In genomic region chr19:46517529-46518351, GRCm38 (mm10) we compare ENCODE assay signal across 8 mouse cellular contexts. TPM values are rescaled to one million over a fixed set of nuclear protein-coding genes. Genes with fewer than 3 reads are reported as not detected.
A peak's percentile ranks its signal among the peaks of the same experiment; 100 is the strongest.
DNase-seq lines count a peak whose midpoint lies in the region; ATAC-seq and TF ChIP-seq lines count a peak whose summit lies in the region.

No protein-coding gene starts in this region.

- in situ Hi-C loops in CH12.LX (cut with MboI; ENCODE audit: low pct_ligation_motif_present, low pct_unique_long_range_greater_than_20kb, low sequenced_read_pairs): no loop called here

- peak overlapping the region; percentile 75 for H3K4me2 ChIP-seq in CH12.LX (ENCODE audit: insufficient read depth, low read depth, poor library complexity, severe bottlenecking)
- peak overlapping the region; percentile 34 for H3K4me2 ChIP-seq in hindbrain, embryonic 12.5 days (replicated peaks)
- H3K4me2 ChIP-seq in lung, postnatal 0 days (replicated peaks; ENCODE audit: low read depth, low read length): peak overlapping the region; percentile 43

- no peak for TF ChIP-seq CTCF in CH12.LX (conservative IDR thresholded peaks at IDR 0.05 in 1 of 2, IDR thresholded peaks at IDR 0.05 in 1 of 2; ENCODE audit: low read depth in 2 of 2, low read length in 2 of 2)
- no peak for TF ChIP-seq CTCF in lung, postnatal 0 days (IDR thresholded peaks at IDR 0.05)

- peak overlapping the region; percentile 4; the same call in 1 of the 2 replicates for H3K9ac ChIP-seq in CH12.LX (ENCODE audit: insufficient read depth, low read depth)
- H3K9ac ChIP-seq in hindbrain, embryonic 12.5 days: peak overlapping the region; percentile 55; the same call in 1 of the 2 replicates
- H3K9ac ChIP-seq in lung, postnatal 0 days (replicated peaks; ENCODE audit: low read depth): no peak overlapping the region

- H3K9me3 ChIP-seq in CH12.LX (replicated peaks; ENCODE audit: low read length): no peaks in the 10 kb centered on the region
- no peaks in the 10 kb centered on the region for H3K9me3 ChIP-seq in hindbrain, embryonic 12.5 days (replicated peaks)
- no peaks in the 10 kb centered on the region for H3K9me3 ChIP-seq in lung, postnatal 0 days (ENCODE audit: low read length)

- H3K4me3 ChIP-seq in CH12.LX (replicated peaks in 1 of 3; ENCODE audit: low read depth in 2 of 3, low read length in 2 of 3, poor library complexity in 1 of 3): no peak overlapping the region
- no peak overlapping the region for H3K4me3 ChIP-seq in hindbrain, embryonic 12.5 days
- no peak overlapping the region for H3K4me3 ChIP-seq in lung, postnatal 0 days (ENCODE audit: low read depth, low read length)

- dilution Hi-C loops in CH12.LX (cut with MboI; ENCODE audit: extremely low pct_ligation_motif_present, extremely low pct_unique_long_range_greater_than_20kb, low sequenced_read_pairs): no loop called here

- no peak for TF ChIP-seq POLR2A in CH12.LX (IDR thresholded peaks at IDR 0.05; ENCODE audit: low read depth, low read length)

- TF ChIP-seq EP300 in CH12.LX (IDR thresholded peaks at IDR 0.05; ENCODE audit: low read length): no peak
- TF ChIP-seq EP300 in lung, postnatal 0 days (IDR thresholded peaks at IDR 0.05): no peak

- intact Hi-C loops in left cerebral cortex, postnatal 4 days (cut with DNase I): no loop called here

- TF ChIP-seq RAD21 in CH12.LX (IDR thresholded peaks at IDR 0.05; ENCODE audit: low read depth, low read length): no peak

- no peaks in the 10 kb centered on the region for H3K27me3 ChIP-seq in CH12.LX (replicated peaks)
- H3K27me3 ChIP-seq in hindbrain, embryonic 12.5 days: no peaks in the 10 kb centered on the region
- no peaks in the 10 kb centered on the region for H3K27me3 ChIP-seq in lung, postnatal 0 days (replicated peaks; ENCODE audit: insufficient read depth, low read length)

- no peaks in the 10 kb centered on the region for H3K79me2 ChIP-seq in CH12.LX (replicated peaks; ENCODE audit: control insufficient read depth, extremely low read depth, insufficient read depth, poor library complexity, severe bottlenecking)

- H3K4me1 ChIP-seq in CH12.LX (ENCODE audit: control insufficient read depth in 1 of 2, insufficient read depth in 2 of 2): peaks cover 26 to 60% of the 10 kb centered on the region in 2 experiments
- H3K4me1 ChIP-seq in hindbrain, embryonic 12.5 days: peaks cover 34% of the 10 kb centered on the region
- peaks cover 14% of the 10 kb centered on the region; the same call in 1 of the 2 replicates for H3K4me1 ChIP-seq in lung, postnatal 0 days (ENCODE audit: insufficient read depth, low read depth, low read length)

- WGBS in hindbrain, embryonic 12.5 days: 29% methylated on average over 10 of the region's 14 CpGs
- 28% methylated on average over 12 of the region's 14 CpGs for WGBS in lung, postnatal 0 days

- peak overlapping the region; percentile 79 for H3K27ac ChIP-seq in CH12.LX (ENCODE audit: insufficient read depth, low read depth)
- H3K27ac ChIP-seq in hindbrain, embryonic 12.5 days: peak overlapping the region; percentile 74
- peak overlapping the region; percentile 74 for H3K27ac ChIP-seq in lung, postnatal 0 days (ENCODE audit: low read length)

- peaks cover 28 to 37% of the 10 kb centered on the region in 2 experiments for H3K36me3 ChIP-seq in CH12.LX (replicated peaks in 1 of 2; ENCODE audit: control insufficient read depth in 1 of 2, insufficient read depth in 1 of 2, low read length in 1 of 2)
- peaks cover 38% of the 10 kb centered on the region for H3K36me3 ChIP-seq in hindbrain, embryonic 12.5 days
- H3K36me3 ChIP-seq in lung, postnatal 0 days (ENCODE audit: insufficient read depth, low read length): peaks cover 33% of the 10 kb centered on the region

- peak; percentile 41 for ATAC-seq in hindbrain, embryonic 12.5 days (ENCODE audit: low FRiP score)
- ATAC-seq in lung, postnatal 0 days: peak; percentile 71

- peak; percentile 49 for DNase-seq in cerebellum, adult 9-11 months
- DNase-seq in cerebellum, adult 11 months: no peak
- no peak for DNase-seq in CH12.LX (ENCODE audit: extremely low read depth)
- peak; percentile 77 for DNase-seq in lung, postnatal 0 days (ENCODE audit: low spot score)
- no peak for DNase-seq in left cerebral cortex, postnatal 4 days
- no peak for DNase-seq in right cerebral cortex, postnatal 25 days
- no peak for DNase-seq in spleen, postnatal 14 days (ENCODE audit: low spot score in 2 of 2)

TF ChIP-seq in CH12.LX, 34 proteins besides CTCF, POLR2A, EP300 and RAD21:
- no peak for TF ChIP-seq USF1 (IDR thresholded peaks at IDR 0.05; ENCODE audit: low read depth, low read length)
- TF ChIP-seq TCF12 (IDR thresholded peaks at IDR 0.05; ENCODE audit: low read depth, low read length): 0 out of 2 replicates have a peak, but pooled peaks have one; percentile 10
- TF ChIP-seq IRF4 (IDR thresholded peaks at IDR 0.05; ENCODE audit: low read depth, low read length): no peak
TF ChIP-seq in CH12.LX: peak in this region for 1.

RNA-seq across cellular contexts. Expression of gene Trim8, which starts 16.2 kb away (rescaled TPM):
- total RNA-seq in CH12.LX (2012; rRNA removed) (11.0 and 12.0 TPM in 2 replicates), CH12.LX (2014; rRNA removed) (3.7 and 4.4 TPM in 2 replicates)
- polyA plus RNA-seq in CH12.LX (2012; ENCODE audit: insufficient read length, low read depth): 23.3 and 24.9 TPM in 2 replicates
- 41.8 and 44.7 TPM in 2 replicates for polyA plus RNA-seq in hindbrain, embryonic 12.5 days (2016; fragmentation: Nextera tagmentation; extraction: Ambion mirVana)
- 34.1 and 34.8 TPM in 2 replicates for polyA plus RNA-seq in lung, postnatal 0 days (2015; fragmentation: Nextera tagmentation; extraction: Ambion mirVana)
- total RNA-seq in left cerebral cortex, postnatal 4 days (2021): 100 to 1,000 TPM; 113 to 119 TPM

RNA-seq across cellular contexts. Expression of gene Arl3, which starts 55.3 kb away (rescaled TPM):
- total RNA-seq in CH12.LX (2012; rRNA removed) (38.4 and 46.5 TPM in 2 replicates), CH12.LX (2014; rRNA removed) (23.7 and 24.1 TPM in 2 replicates)
- polyA plus RNA-seq in CH12.LX (2012; ENCODE audit: insufficient read length, low read depth): 40.4 and 45.3 TPM in 2 replicates
- polyA plus RNA-seq in hindbrain, embryonic 12.5 days (2016; fragmentation: Nextera tagmentation; extraction: Ambion mirVana): 190 and 196 TPM in 2 replicates
- polyA plus RNA-seq in lung, postnatal 0 days (2015; fragmentation: Nextera tagmentation; extraction: Ambion mirVana): 52.6 and 70.9 TPM in 2 replicates
- total RNA-seq in left cerebral cortex, postnatal 4 days (2021): 100 to 1,000 TPM; 102 to 107 TPM

RNA-seq across cellular contexts. Expression of gene Sfxn2, which starts 55.4 kb away (rescaled TPM):
- total RNA-seq in CH12.LX (2012; rRNA removed) (8.5 and 9.4 TPM in 2 replicates), CH12.LX (2014; rRNA removed) (5.9 and 6.8 TPM in 2 replicates)
- polyA plus RNA-seq in CH12.LX (2012; ENCODE audit: insufficient read length, low read depth): 11.1 and 11.8 TPM in 2 replicates
- 14.6 and 15.0 TPM in 2 replicates for polyA plus RNA-seq in hindbrain, embryonic 12.5 days (2016; fragmentation: Nextera tagmentation; extraction: Ambion mirVana)
- 18.4 and 19.6 TPM in 2 replicates for polyA plus RNA-seq in lung, postnatal 0 days (2015; fragmentation: Nextera tagmentation; extraction: Ambion mirVana)
- 10 to 100 TPM; 12.6 to 13.7 TPM for total RNA-seq in left cerebral cortex, postnatal 4 days (2021)

Comparison
In these comparisons a context has a peak if more than half of its experiments do, and no peak if none do; other contexts are left out.
1. DNase-seq: peak in cerebellum, adult 9-11 months (single experiment) and lung, postnatal 0 days (single experiment); none in cerebellum, adult 11 months (single experiment), CH12.LX (single experiment), left cerebral cortex, postnatal 4 days (single experiment), right cerebral cortex, postnatal 25 days (single experiment) and spleen, postnatal 14 days (0 of 2).
2. Peak in every context shown above with its lines, with median percentiles within 50 percentile points of each other: H3K27ac ChIP-seq and H3K4me2 ChIP-seq.